Mouse (Mus musculus): ENCODE data around the gene Ppp2r1a.

Ppp2r1a gene

GRCm38 (mm10) chr17:20944985-20945891, at the start of gene Ppp2r1a:
Gene Ppp2r1a (plus strand): TSS chr17:20945311.
- DNase-seq (ENCODE audit: low spot score in 2 of 2), result peak; percentile 98 to 99

DNA sequence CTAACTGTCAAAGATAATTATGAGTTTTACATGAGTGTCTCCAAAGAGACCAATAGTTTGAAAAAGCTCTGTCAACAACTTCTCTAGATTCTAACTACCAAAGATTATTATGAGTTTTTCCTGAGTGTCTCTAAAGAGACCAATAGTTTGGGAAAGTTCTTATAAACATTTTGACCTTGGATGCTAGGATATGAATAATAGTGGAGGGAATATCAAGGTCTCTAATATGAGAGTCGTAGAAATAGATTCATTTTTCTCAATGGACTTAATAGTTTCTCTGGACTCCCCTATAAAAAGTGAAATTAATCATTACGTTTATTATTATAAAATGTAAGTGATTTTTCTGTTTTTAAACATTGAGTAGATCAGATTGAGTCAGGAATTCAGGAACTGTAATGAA, 40.1 kb upstream of the Ppp2r1a start, which contains the start of gene Vmn1r231:
Vmn1r231 (minus strand) TSS at position 101 of the 400 bp plus-strand sequence.
- no peak for DNase-seq (ENCODE audit: low spot score in 2 of 2)

- no peak for DNase-seq (ENCODE audit: low spot score in 2 of 2)
These were observed 25.5 kb upstream of the Ppp2r1a start, which contains the start of gene Vmn1r232 for GRCm38 (mm10) chr17:20919614-20920013. Gene Vmn1r232 (minus strand): TSS chr17:20919714.

DNA sequence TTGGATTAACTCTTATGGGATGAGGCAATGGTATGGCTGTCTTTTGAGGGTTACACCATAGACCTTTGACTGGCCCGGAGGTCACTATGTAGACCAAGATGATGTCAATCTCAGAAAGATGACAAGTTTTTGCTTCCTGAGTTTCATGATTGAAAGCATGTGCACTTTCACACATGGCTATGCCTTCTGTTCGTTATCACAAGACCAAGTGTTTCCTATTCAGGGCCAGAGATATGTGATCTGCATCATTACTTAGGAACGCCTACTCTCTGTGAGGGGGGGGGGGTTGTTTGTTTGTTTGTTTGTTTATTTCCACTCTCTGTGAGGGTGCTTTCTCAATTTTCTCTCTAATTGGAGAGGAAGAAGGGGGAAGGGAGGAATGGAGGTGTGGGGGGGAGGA, 885 bp upstream of the Ppp2r1a start:
- no peak for DNase-seq (ENCODE audit: low spot score in 2 of 2)

- DNase-seq (ENCODE audit: low spot score in 2 of 2), result peak in 1 of 2 experiments; percentile 6
These were observed 985 bp downstream of the Ppp2r1a start for GRCm38 (mm10) chr17:20946026-20946565.

DNA sequence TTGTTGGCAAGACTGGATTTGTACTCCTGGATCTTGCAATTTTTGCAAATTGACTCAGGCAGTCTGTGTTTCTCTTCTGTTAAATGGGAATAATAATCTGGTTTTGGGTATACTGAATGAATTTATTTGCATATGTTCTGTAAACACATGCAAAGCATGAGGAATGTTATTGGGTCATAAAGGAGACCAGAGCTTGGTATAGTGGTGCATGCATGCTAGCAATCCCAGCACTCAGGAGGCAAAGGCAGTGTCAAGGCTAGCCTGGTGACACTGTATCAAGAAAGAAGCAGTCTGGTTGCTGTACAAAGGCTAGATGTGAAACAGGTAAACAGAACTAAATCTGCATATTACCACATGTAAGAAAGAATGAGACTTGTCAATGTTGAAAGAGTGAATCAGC, 1.5 kb downstream of the Ppp2r1a start:
- DNase-seq (ENCODE audit: low spot score in 2 of 2), result no peak

GRCm38 (mm10) chr17:20960386-20960785, 15.3 kb downstream of the Ppp2r1a start:
- no peak for DNase-seq (ENCODE audit: low spot score in 2 of 2)

GRCm38 (mm10) chr17:20965421-20965820, 20.3 kb downstream of the Ppp2r1a start:
- DNase-seq (ENCODE audit: low spot score in 2 of 2), result no peak

DNA sequence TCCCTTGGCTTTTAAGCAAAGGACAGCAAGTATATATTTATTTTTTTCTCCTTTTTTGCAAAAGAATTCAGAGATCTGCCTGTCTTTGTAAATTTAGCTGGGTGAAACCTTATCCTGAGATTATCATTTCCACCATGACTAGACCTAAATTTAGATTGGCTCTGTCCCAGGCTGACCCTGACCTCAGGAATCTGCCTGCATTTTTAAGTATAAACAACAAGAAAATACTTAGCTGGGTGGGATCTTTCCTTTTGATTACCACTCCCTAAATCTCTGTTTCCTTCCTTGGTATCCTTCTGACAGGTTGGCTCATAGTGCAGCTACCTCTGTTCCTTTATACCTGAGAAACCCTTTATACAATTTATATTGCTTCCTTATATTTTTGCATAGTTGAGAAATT, 21.6 kb downstream of the Ppp2r1a start:
- no peak for DNase-seq (ENCODE audit: low spot score in 2 of 2)

GRCm38 (mm10) chr17:20993716-20994115, 48.6 kb downstream of the Ppp2r1a start:
- no peak for DNase-seq (ENCODE audit: low spot score in 2 of 2)

GRCm38 (mm10) chr17:20996364-20996763, 51.3 kb downstream of the Ppp2r1a start, which contains the start of gene Vmn1r233:
Gene Vmn1r233 (minus strand): TSS chr17:20996464.
- no peak for DNase-seq (ENCODE audit: low spot score in 2 of 2)

DNA sequence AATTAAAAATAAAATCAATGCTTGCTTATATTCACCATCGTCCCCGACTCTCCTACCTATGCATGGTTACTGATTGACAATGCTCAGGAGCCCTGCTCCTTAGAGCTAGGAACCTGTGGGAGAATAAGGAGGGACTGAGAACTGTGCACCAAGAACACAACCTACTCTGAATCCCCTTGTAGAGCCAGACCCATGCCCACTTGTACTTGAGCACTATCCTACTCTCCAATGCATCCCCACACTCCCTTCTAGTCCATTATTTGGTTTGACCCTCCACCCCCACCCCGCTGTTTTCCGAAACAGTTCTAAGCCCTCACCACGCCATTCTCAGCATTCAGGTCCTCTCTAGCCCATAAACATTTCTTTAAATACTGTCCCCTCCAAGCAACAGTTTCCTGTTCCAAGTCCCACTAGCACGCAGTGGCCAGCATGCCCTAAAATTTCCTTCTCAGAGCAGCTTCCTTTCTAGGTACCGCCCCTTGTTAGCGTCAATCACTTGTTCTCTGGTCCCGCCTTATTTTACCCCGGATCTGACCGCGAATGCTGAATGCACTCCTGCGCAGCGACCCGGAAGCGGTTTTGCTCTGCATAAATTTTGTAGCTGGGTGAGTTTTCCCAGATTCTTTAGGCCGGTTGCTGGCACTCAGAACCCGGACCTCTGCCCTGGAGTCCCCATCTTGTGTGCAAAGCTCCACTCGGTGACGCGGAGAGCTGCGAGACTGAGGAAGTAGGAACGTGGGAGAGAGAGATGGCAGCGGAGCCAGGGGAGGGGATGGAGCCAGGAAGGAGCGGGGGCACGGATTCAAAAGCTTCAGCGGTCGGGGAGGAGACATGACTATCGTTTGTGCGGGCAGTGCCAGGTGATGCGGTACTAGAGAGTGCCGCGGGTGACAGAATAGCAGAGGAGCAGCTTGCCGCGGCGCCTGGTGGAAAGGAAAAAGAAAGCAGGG, 63.5 kb downstream of the Ppp2r1a start, which contains the start of gene Zfp160:
Zfp160 (plus strand) TSS at position 522 of the 950 bp plus-strand sequence.
- DNase-seq (ENCODE audit: low spot score in 2 of 2), result peak; percentile 83 to 88

DNA sequence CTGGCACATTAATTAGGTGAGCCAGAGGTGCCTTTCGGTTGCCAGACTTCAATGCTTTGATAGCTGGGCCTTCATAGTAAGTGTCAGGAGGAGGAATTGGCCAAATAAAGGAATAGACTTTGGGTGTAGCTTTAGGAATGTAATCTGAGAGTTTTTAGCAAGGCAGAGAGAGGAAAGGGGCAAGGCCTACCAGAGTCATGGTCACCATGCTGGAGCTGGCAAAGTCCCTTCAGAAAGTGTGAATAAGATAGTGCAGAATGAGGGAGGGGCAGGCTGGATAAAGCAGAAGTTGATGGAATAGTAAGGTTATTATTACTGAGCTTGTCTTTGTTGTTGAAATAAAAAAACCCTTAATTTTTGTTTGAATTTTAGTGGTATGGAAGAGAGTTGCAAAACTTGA, 64.6 kb downstream of the Ppp2r1a start:
- no peak for DNase-seq (ENCODE audit: low spot score in 2 of 2)

All from spleen, postnatal 36 days (tissue).